Mouse (Mus musculus) stomach, embryonic 16.5 days (tissue): ENCODE measurements around the gene Gm9999. TPM values are rescaled to one million over a fixed set of nuclear protein-coding genes. Genes with fewer than 3 reads are reported as not detected.

ENCODE experiments used
- ATAC-seq: fragments of 200-750 bp; cut with Nextera tagmentation; 2 replicates; pipeline ENCODE4 v1.8.0; 2017; ENCODE audit warnings: moderate number of reproducible peaks, moderate TSS enrichment; ENCODE audit not compliant: insufficient read depth, low FRiP score
- H3K27ac ChIP-seq: fragments of 300-500 bp; sonication (generic); 2 replicates; pipeline ENCODE4 v1.5.1; 2014; ENCODE audit warnings: low read length
- H3K27me3 ChIP-seq: fragments of 300-500 bp; sonication (generic); 2 replicates; pipeline ENCODE4 v1.6.1; 2014; ENCODE audit warnings: low read length, control low read depth, mixed read lengths; ENCODE audit not compliant: control insufficient read depth, insufficient read depth
- H3K36me3 ChIP-seq: fragments of 300-500 bp; sonication (generic); 2 replicates; pipeline ENCODE4 v1.6.1; 2014; ENCODE audit warnings: low read length; ENCODE audit not compliant: control insufficient read depth, insufficient read depth
- H3K4me1 ChIP-seq: fragments of 300-500 bp; sonication (generic); 2 replicates; pipeline ENCODE4 v1.6.1; 2014; ENCODE audit warnings: low read length, control low read depth, mixed read lengths; ENCODE audit not compliant: control insufficient read depth, insufficient read depth
- H3K4me2 ChIP-seq: fragments of 300-500 bp; sonication (generic); 2 replicates; pipeline ENCODE4 v1.6.1; 2014; ENCODE audit warnings: low read depth, low read length, mixed read lengths
- H3K4me3 ChIP-seq: fragments of 300-500 bp; sonication (generic); replicated peaks from 2 replicates; pipeline ENCODE4 v1.5.1; 2014; ENCODE audit warnings: mild to moderate bottlenecking, low read length
- H3K9ac ChIP-seq: fragments of 300-500 bp; sonication (generic); 2 replicates; pipeline ENCODE4 v1.6.1; 2014; ENCODE audit warnings: low read length
- H3K9me3 ChIP-seq: fragments of 300-500 bp; sonication (generic); replicated peaks from 2 replicates; pipeline ENCODE4 v1.6.1; 2016; ENCODE audit warnings: low read length, control low read depth; ENCODE audit not compliant: control insufficient read depth
- WGBS: fragments of 180-500 bp; shearing (Covaris S2); extraction: QIAGEN DNeasy Blood & Tissue Kit; methylation state at CpG from one replicate; pipeline ENCODE4 v1.1.7; 2014; 5-methylcytosine and 5-hydroxymethylcytosine counted together
- polyA plus RNA-seq: library from polyadenylated mRNA; unstranded; fragments of >200 nt; fragmentation: Nextera tagmentation; extraction: Ambion mirVana; gene quantifications from 2 replicates; pipeline ENCODE4 v1.2.1, GENCODE M21; 2015

Gene Gm9999
- polyA plus RNA-seq, 1 experiment from 2014 or later: not detected

DNA sequence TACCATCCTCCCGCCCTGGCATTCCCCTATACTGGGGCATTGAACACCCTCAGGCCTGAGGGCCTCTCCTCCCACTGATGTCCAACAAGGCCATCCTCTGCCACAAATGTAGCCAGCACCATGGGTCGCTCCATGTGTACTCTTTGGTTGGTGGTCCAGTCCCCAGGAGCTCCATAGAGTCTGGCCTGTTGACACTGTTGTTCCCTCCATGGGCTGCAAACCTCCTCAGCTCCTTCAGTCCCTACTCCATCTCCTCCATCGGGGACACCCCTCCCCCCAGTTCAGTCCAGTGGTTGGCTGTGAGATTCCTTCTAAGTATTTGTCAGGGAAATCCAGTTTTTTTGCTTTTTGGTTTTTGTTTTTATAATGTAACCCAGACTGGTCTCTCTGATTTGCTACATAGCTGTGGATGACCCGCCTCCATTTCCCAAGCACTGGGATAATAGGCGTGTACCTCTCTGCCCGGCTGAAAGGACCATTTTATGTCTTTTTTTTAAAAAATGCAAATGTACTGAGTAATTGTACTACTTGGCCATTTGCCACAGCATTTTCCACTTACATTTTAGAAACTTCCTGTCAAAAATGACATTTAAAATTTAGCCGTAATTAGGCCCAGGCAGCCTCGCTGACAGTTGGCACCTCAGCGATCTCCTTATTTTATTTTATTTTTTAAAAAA is 47.3 kb downstream of the Gm9999 start:
- Histone ChIP-seq H3K4me3 (no peak overlapping the region), H3K27ac (no peak overlapping the region), H3K4me2 (no peak overlapping the region), H3K36me3 (no peaks in the 10 kb centered on the region), H3K9ac (no peak overlapping the region), H3K9me3 (no peaks in the 10 kb centered on the region), H3K4me1 (no peaks in the 10 kb centered on the region), H3K27me3 (no peaks in the 10 kb centered on the region)
- ATAC-seq: no peak
- WGBS: 74% methylated on average over 9 of the region's 9 CpGs

DNA sequence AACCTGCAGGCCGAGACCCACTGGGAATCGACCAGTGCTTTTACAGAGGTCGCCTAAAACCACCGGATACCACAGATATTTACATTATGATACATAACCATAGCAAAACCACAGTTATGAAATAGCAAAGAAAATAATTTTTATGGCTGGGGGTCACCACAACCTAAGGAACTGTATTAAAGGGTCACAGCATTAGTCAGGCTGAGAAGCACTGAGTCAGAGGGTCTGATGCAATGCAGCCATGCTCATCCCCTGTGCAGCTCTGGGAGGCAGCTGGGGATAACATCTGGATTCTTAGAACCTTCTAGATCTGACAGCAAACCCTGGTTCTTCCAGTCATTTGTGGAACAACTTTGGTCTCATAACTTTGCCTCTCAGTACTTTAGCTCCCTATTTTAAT is 48.0 kb downstream of the Gm9999 start:
- H3K27ac ChIP-seq: no peak overlapping the region
- ATAC-seq: no peak
- no peaks in the 10 kb centered on the region for H3K36me3 ChIP-seq
- H3K9me3 ChIP-seq: no peaks in the 10 kb centered on the region
- H3K9ac ChIP-seq: no peak overlapping the region
- no peak overlapping the region for H3K4me3 ChIP-seq
- H3K27me3 ChIP-seq: no peaks in the 10 kb centered on the region
- no peaks in the 10 kb centered on the region for H3K4me1 ChIP-seq
- H3K4me2 ChIP-seq: no peak overlapping the region
- WGBS: 61% methylated on average over 4 of the region's 4 CpGs

DNA sequence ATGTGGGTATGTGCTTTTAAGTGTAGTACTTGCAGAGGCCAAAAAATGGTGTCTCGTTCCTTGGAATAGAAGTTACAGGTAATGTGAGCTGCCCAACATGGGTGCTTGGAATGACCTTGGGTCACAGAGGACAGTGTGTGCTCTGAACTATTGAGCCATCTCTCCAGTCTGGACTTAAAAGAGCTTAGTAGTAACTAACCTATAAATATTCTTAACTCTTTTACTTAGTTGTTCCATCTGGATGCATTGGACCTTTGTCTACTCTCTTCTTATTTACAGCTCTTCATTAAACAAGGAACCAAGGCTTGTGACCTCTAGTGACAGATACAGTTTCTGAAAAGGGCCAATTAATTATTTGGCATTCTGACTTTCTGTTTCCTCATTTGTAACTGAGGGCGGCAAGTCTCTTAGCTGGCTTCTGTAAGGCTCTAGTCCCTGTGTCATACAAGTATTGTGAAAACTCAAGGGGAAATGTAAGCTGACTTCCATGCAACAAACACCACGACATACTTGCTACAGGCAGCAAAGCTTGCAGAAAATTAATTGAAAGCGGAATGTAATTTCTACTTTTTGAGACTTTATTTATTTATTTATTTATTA is 51.5 kb downstream of the Gm9999 start:
- H3K36me3 ChIP-seq: no peaks in the 10 kb centered on the region
- H3K4me2 ChIP-seq: no peak overlapping the region
- no peaks in the 10 kb centered on the region for H3K9me3 ChIP-seq
- no peak overlapping the region for H3K9ac ChIP-seq
- ATAC-seq: no peak
- H3K4me1 ChIP-seq: no peaks in the 10 kb centered on the region
- H3K27me3 ChIP-seq: no peaks in the 10 kb centered on the region
- no peak overlapping the region for H3K27ac ChIP-seq
- WGBS: 85% methylated on average over 4 of the region's 4 CpGs
- H3K4me3 ChIP-seq: no peak overlapping the region

DNA sequence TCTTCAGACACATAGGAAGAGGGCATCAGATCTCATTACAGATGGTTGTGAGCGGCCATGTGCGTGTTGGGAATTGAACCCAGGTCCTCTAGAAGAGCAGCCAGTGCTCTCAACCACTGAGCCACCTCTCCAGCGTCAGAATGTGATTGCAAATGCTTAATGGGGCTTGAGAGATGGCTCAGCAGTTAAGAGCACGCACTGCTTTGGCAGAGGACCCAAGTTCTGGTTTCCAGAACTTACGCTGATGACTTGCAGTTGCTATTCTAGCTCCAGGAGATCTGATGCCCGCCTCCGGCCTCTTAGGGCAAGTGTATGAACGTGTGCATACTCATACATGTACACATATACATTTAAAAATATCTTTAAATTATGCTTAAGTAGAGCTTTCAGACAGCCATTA is 52.0 kb downstream of the Gm9999 start:
- Histone ChIP-seq H3K9ac (no peak overlapping the region), H3K9me3 (no peaks in the 10 kb centered on the region), H3K4me3 (no peak overlapping the region), H3K4me1 (no peaks in the 10 kb centered on the region), H3K36me3 (no peaks in the 10 kb centered on the region), H3K4me2 (no peak overlapping the region), H3K27ac (no peak overlapping the region), H3K27me3 (no peaks in the 10 kb centered on the region)
- no peak for ATAC-seq
- 67% methylated on average over 8 of the region's 8 CpGs for WGBS

Other genes starting within 250 kb of the Gm9999 start
- 0.48 TPM in 1 of 2 replicates, not detected in the other for gene Saa1, start 240.6 kb upstream of the Gm9999 start, polyA plus RNA-seq
- gene Saa2, start 231.8 kb upstream of the Gm9999 start, polyA plus RNA-seq: not detected in 2 replicates
- gene Hps5, start 187.5 kb upstream of the Gm9999 start, polyA plus RNA-seq: 20.5 and 23.4 TPM in 2 replicates
- 50.0 and 51.6 TPM in 2 replicates for gene Gtf2h1, start 187.5 kb upstream of the Gm9999 start, polyA plus RNA-seq
- gene Ldha, start 142.1 kb upstream of the Gm9999 start, polyA plus RNA-seq: 1,904 and 2,036 TPM in 2 replicates
- gene Ldhc, start 122.4 kb upstream of the Gm9999 start, polyA plus RNA-seq: not detected in 2 replicates
- 137 and 140 TPM in 2 replicates for gene Tsg101, start 63.6 kb upstream of the Gm9999 start, polyA plus RNA-seq
- 11.6 and 12.6 TPM in 2 replicates for gene Uevld, start 25.1 kb upstream of the Gm9999 start, polyA plus RNA-seq
- gene Spty2d1, start 24.8 kb downstream of the Gm9999 start, polyA plus RNA-seq: 25.1 and 25.7 TPM in 2 replicates
- gene Tmem86a, start 67.0 kb downstream of the Gm9999 start, polyA plus RNA-seq: 27.9 and 29.9 TPM in 2 replicates
- gene Ptpn5, start 150.1 kb downstream of the Gm9999 start, polyA plus RNA-seq: 1.2 and 1.3 TPM in 2 replicates
- not detected in 2 replicates for gene Mrgpra6, start 221.3 kb downstream of the Gm9999 start, polyA plus RNA-seq